Mouse (Mus musculus) liver, embryonic 16.5 days (tissue): ENCODE results near the gene Atg101. TPM values are rescaled to one million over a fixed set of nuclear protein-coding genes. Genes with fewer than 3 reads are reported as not detected.

Experiments
- ATAC-seq: fragments of 200-750 bp; cut with Nextera tagmentation; 2 replicates; pipeline ENCODE4 v1.8.0; 2017; ENCODE audit warnings: low read depth, mild to moderate bottlenecking, moderate number of reproducible peaks, moderate library complexity
- H3K27ac ChIP-seq: fragments of 300-500 bp; sonication (generic); 2 replicates; pipeline ENCODE4 v1.5.1; 2014; ENCODE audit warnings: mild to moderate bottlenecking, low read length
- H3K27me3 ChIP-seq: fragments of 300-500 bp; sonication (generic); 2 replicates; pipeline ENCODE4 v1.6.1; 2014; ENCODE audit warnings: low read depth, low read length, mixed read lengths; ENCODE audit not compliant: control insufficient read depth, insufficient read depth
- H3K36me3 ChIP-seq: fragments of 300-500 bp; sonication (generic); 2 replicates; pipeline ENCODE4 v1.6.1; 2014; ENCODE audit warnings: mild to moderate bottlenecking; ENCODE audit not compliant: control insufficient read depth, insufficient read depth
- H3K4me1 ChIP-seq: fragments of 300-500 bp; sonication (generic); 2 replicates; pipeline ENCODE4 v1.6.1; 2014; ENCODE audit warnings: low read depth, low read length, mixed read lengths; ENCODE audit not compliant: control insufficient read depth
- H3K4me2 ChIP-seq: fragments of 300-500 bp; sonication (generic); 2 replicates; pipeline ENCODE4 v1.6.1; 2014; ENCODE audit warnings: low read depth, low read length, mixed read lengths
- H3K4me3 ChIP-seq: fragments of 300-500 bp; sonication (generic); 2 replicates; pipeline ENCODE4 v1.5.1; 2014; ENCODE audit warnings: low read depth, mild to moderate bottlenecking, low read length
- H3K9ac ChIP-seq: fragments of 300-500 bp; sonication (generic); 2 replicates; pipeline ENCODE4 v1.6.1; 2014; ENCODE audit warnings: low read depth, low read length
- H3K9me3 ChIP-seq: fragments of 300-500 bp; sonication (generic); replicated peaks from 2 replicates; pipeline ENCODE4 v1.6.1; 2016; ENCODE audit warnings: low read length; ENCODE audit not compliant: control insufficient read depth
- WGBS: fragments of 180-500 bp; shearing (Covaris S2); extraction: QIAGEN DNeasy Blood & Tissue Kit; methylation state at CpG from one replicate; pipeline ENCODE4 v1.1.7; 2014; ENCODE audit not compliant: insufficient replicate concordance; 5-methylcytosine and 5-hydroxymethylcytosine counted together
- polyA plus RNA-seq: library from polyadenylated mRNA; unstranded; fragments of >200 nt; fragmentation: Nextera tagmentation; extraction: Ambion mirVana; gene quantifications from 2 replicates; pipeline ENCODE4 v1.2.1, GENCODE M21; 2015

Atg101 gene
- polyA plus RNA-seq, 1 experiment from 2014 or later: 26.1 TPM

DNA sequence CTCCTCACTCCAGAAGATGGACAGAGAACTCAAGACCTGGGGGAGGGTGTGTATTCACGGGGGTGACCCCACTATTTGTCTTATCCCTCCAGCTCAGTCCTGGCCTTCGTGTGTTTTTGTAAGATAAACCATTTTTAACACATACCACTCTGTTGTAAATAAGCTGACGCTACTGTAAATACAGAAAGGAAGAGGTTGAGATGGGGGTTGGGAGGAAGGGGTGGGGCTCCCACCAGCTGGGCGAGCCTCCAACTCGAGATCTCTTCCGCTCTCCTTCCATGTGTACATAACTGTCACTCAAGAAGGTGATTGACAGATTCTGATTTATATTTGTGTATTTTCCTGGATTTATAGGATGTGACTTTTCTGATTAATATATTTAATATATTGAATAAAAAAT, 9.7 kb upstream of the Atg101 start:
- no peak overlapping the region for H3K4me2 ChIP-seq
- no peak overlapping the region for H3K27ac ChIP-seq
- ATAC-seq: no peak
- no peaks in the 10 kb centered on the region for H3K27me3 ChIP-seq
- H3K9me3 ChIP-seq: no peaks in the 10 kb centered on the region
- no peak overlapping the region for H3K9ac ChIP-seq
- H3K4me1 ChIP-seq: no peaks in the 10 kb centered on the region
- 17% methylated on average over 6 of the region's 6 CpGs for WGBS
- no peak overlapping the region for H3K4me3 ChIP-seq
- no peaks in the 10 kb centered on the region for H3K36me3 ChIP-seq

DNA sequence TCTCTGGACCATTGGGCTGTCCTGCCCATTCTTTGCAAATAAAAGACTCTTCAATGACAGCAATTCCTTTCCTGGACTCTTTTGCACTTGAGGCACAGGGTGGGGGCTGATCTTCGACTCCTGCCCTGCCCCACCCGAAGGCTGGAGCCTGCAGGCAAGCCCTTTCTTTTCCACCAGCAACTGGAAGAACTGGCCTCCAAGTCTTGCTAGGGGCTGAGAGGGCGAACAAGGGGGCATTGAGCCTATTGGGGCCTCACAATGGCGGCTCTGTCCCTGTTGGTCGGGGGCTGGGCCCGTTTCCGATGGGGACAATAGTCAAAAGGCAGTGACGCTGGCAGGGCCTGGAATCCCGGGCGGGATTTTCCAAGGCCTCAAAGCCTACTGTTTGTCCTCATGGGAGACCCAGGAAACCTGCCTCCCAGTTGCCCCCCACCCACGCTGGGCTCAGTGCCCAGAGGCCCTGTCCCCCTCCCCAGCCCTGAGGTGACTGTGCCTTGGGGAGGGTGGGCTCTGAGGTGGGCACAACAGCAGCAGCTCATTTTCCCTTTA, 6.6 kb upstream of the Atg101 start:
- H3K27me3 ChIP-seq: no peaks in the 10 kb centered on the region
- H3K4me3 ChIP-seq: no peak overlapping the region
- no peak overlapping the region for H3K9ac ChIP-seq
- 64% methylated on average over 11 of the region's 11 CpGs for WGBS
- no peaks in the 10 kb centered on the region for H3K9me3 ChIP-seq
- no peak overlapping the region for H3K27ac ChIP-seq
- H3K4me1 ChIP-seq: no peaks in the 10 kb centered on the region
- H3K36me3 ChIP-seq: no peaks in the 10 kb centered on the region
- no peak for ATAC-seq
- no peak overlapping the region for H3K4me2 ChIP-seq

DNA sequence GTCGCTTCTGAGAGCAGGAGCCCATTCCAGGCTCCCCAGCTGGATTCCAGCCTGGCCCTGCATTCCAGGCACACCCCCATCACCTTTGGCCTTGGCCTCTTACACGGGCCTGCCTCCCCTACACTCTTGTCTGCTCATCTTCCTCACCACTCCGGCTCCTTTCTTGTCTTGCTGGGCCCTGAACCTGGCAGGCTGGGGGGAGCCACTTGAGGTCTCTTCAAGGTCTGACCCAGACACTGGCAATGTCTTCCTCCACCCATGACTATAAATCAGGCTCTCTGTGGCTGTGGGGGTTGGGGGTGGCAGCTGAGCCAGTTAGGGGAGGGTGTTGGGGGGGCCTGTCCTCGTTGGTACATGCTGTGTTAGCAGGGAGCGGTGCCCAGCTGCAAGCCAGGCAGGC, 5.5 kb upstream of the Atg101 start:
- H3K27me3 ChIP-seq: no peaks in the 10 kb centered on the region
- H3K27ac ChIP-seq: no peak overlapping the region
- ATAC-seq: no peak
- no peaks in the 10 kb centered on the region for H3K36me3 ChIP-seq
- WGBS: 48% methylated on average over 5 of the region's 5 CpGs
- no peaks in the 10 kb centered on the region for H3K9me3 ChIP-seq
- no peak overlapping the region for H3K4me3 ChIP-seq
- H3K9ac ChIP-seq: no peak overlapping the region
- no peak overlapping the region for H3K4me2 ChIP-seq
- no peaks in the 10 kb centered on the region; the same call in 1 of the 2 replicates for H3K4me1 ChIP-seq

DNA sequence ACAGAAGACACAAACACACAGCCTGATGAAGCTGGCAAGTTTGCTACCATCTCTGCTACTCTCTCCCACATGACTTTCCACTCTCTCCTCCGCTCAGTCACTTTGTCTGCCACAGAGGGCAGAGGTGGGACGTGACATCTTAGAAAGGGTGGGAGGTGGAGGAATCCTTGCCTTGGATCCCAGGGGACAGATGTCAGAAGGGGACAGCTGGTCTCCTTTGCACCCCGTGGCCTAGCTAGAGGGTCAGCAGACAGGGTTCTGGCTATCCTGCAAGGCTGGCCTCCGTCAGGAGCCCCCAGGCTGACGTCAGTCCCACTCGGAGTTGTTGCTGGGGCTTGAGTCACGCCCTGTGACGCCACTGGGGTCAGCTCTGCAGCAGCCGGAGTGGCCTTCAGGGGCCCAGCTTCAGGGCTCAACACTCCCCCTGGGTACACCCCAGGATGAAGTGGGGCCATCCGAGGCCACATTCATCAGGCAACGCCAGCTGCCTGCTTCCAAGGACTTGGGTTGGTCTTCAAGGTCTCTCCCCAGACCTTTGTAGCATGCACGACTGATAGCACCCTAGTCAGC, 4.6 kb upstream of the Atg101 start:
- Histone ChIP-seq H3K9me3 (no peaks in the 10 kb centered on the region), H3K9ac (no peak overlapping the region), H3K4me2 (no peak overlapping the region), H3K4me3 (no peak overlapping the region), H3K36me3 (no peaks in the 10 kb centered on the region), H3K27me3 (no peaks in the 10 kb centered on the region), H3K4me1 (peaks cover under 1% of the 10 kb centered on the region), H3K27ac (no peak overlapping the region)
- WGBS: 45% methylated on average over 12 of the region's 12 CpGs
- no peak for ATAC-seq

DNA sequence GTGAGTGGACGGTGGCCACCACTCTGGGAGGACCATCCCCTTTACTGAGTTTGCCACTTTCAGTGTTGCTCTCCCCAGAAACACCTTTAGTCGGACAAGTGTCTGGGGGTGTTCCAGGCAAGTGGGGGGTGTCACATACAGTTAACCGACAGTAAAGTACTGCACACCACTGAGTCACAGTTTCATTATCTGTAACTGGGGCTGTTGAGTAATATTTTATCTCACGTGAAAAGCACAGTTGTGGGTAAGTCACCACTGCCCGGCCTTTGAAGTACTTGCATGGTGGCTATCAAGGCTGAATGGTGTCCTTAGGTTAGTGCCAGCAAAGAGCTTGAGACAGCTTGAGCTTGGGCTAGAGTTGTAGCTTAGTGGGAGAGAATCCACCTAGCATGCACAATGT, 1.6 kb upstream of the Atg101 start:
- no peak overlapping the region for H3K27ac ChIP-seq
- H3K36me3 ChIP-seq: peaks cover 8% of the 10 kb centered on the region
- no peak overlapping the region for H3K4me3 ChIP-seq
- H3K9ac ChIP-seq: no peak overlapping the region
- no peaks in the 10 kb centered on the region for H3K9me3 ChIP-seq
- H3K4me1 ChIP-seq: peaks cover 10% of the 10 kb centered on the region
- 47% methylated on average over 5 of the region's 5 CpGs for WGBS
- H3K4me2 ChIP-seq: no peak overlapping the region
- H3K27me3 ChIP-seq: no peaks in the 10 kb centered on the region
- ATAC-seq: no peak

DNA sequence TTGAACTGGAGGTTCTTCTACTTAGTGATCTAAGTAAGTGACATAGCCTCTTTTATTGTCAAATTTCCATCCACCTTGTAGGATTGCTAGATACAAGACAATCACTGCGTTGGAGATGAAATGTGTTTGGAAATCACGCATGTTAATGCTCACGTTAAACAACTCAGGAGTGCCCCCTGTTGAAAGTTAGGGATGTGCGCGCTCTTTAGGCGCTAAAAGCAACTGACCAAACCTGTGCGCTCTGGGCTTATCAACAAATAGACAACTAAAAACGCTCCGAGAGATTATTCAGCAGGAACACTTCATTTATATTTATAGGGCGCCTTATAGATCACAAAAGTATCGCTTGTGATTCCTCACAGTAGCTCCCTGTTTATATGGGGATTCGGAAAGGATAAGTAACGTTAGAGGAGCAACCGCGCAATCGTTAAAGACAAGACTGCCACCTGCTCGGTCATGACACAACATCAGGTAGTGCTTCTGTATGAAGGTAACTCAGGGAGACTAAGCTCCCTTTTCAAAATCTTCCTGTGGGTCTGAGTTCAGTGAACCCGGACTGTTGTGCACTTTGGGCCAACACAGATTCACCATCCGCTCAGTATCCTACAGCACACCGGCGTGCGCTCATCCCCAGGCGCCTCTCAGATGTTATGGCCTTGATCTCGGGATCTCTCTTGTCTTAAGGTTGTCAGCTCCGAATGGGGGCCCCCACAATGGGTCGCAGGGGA, 725 bp upstream of the Atg101 start:
- H3K9me3 ChIP-seq: no peaks in the 10 kb centered on the region
- H3K9ac ChIP-seq: peak overlapping the region; percentile 93
- WGBS: under 1% methylated on average over 26 of the region's 26 CpGs
- peak overlapping the region; percentile 15 for H3K27ac ChIP-seq
- no peak for ATAC-seq
- peaks cover 10% of the 10 kb centered on the region for H3K4me1 ChIP-seq
- H3K4me3 ChIP-seq: peak overlapping the region; percentile 93
- peak overlapping the region; percentile 78 for H3K4me2 ChIP-seq
- H3K36me3 ChIP-seq: peaks cover 13% of the 10 kb centered on the region
- H3K27me3 ChIP-seq: no peaks in the 10 kb centered on the region

DNA sequence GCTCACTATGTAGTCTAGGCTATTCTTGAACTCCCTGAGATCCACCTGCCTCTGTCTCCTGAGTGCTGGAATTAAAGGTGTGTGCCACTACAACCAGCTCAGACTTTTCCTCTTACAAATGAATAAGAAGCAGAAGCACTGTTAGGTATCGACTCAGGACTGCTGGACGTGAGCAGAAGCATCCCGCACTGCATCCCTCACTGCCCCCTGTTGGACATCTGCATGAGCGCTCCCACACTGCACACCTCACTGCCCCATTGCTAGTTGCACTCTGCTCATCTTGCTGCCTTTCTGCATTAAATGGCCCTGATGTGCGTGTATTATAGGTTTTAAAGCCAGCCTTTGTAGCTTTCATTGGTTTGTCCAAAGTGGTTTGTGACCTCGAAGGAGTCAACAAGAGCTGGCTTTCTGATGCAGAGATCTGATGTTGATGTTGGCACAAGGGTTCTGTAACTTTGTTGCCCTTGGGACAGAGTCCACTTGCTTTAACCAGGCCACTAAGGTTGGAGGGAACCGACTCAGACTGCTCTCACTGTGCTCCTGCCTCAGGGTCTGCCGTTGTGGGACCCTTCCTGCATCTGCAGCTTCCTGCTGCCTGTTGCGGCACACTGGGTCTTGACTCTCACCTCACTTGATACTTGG, 2.2 kb downstream of the Atg101 start:
- no peak overlapping the region for H3K4me2 ChIP-seq
- H3K9ac ChIP-seq: no peak overlapping the region
- H3K9me3 ChIP-seq: no peaks in the 10 kb centered on the region
- peaks cover 10% of the 10 kb centered on the region for H3K4me1 ChIP-seq
- peaks cover 31% of the 10 kb centered on the region for H3K36me3 ChIP-seq
- no peaks in the 10 kb centered on the region for H3K27me3 ChIP-seq
- H3K4me3 ChIP-seq: no peak overlapping the region
- no peak overlapping the region for H3K27ac ChIP-seq
- ATAC-seq: no peak
- 53% methylated on average over 9 of the region's 9 CpGs for WGBS

DNA sequence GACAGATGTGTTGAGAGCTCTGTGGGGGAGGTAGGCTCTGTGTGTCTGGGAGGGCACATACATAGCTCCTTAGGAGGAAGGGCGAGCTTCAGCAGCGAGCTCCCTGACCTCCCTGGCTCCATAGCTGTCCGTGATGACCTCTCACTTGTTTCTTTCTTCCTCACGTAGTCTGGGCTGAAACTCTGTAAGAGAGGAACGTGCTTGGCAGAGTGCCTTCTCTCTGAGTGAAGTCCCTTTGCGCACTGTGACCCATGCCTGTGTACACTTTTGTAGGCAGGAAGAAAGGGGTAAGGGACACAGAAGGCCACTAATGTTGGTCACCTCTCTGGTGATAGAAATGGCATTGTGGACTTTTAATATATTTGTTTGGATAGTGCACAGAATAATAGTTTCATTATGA, 3.3 kb downstream of the Atg101 start:
- H3K4me2 ChIP-seq: no peak overlapping the region
- ATAC-seq: no peak
- peaks cover 31% of the 10 kb centered on the region for H3K36me3 ChIP-seq
- WGBS: 76% methylated on average over 6 of the region's 6 CpGs
- H3K27ac ChIP-seq: no peak overlapping the region
- no peak overlapping the region for H3K9ac ChIP-seq
- H3K4me3 ChIP-seq: no peak overlapping the region
- H3K4me1 ChIP-seq: peaks cover 10% of the 10 kb centered on the region
- no peaks in the 10 kb centered on the region for H3K27me3 ChIP-seq
- H3K9me3 ChIP-seq: no peaks in the 10 kb centered on the region

DNA sequence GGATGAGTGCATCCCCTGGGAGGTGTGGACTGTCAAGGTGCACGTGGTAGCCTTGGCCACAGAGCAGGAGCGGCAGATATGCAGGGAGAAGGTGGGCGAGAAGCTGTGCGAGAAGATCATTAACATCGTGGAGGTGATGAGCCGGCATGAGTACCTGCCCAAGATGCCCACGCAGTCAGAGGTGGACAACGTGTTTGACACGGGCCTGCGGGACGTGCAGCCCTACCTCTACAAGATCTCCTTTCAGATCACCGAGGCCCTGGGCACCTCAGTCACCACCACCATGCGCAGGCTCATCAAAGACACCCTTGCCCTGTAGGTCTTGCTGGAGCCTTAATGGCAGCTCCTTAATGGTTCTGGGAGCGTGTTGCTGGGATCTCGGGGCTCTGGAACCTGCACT, 6.3 kb downstream of the Atg101 start:
- Histone ChIP-seq H3K4me2 (no peak overlapping the region), H3K9ac (no peak overlapping the region), H3K27ac (no peak overlapping the region), H3K9me3 (no peaks in the 10 kb centered on the region), H3K4me3 (no peak overlapping the region), H3K27me3 (no peaks in the 10 kb centered on the region), H3K4me1 (peaks cover under 1% of the 10 kb centered on the region), H3K36me3 (peaks cover 31% of the 10 kb centered on the region)
- 86% methylated on average over 15 of the region's 15 CpGs for WGBS
- no peak for ATAC-seq
